Mouse (Mus musculus): ENCODE data around the gene Lgals3bp. TPM values are rescaled to one million over a fixed set of nuclear protein-coding genes. Genes with fewer than 3 reads are reported as not detected.

Lgals3bp gene
- polyA plus RNA-seq, 1 experiment from 2014 or later, result 8.1 TPM

- Histone ChIP-seq H3K9ac (ENCODE audit: low read depth, low read length) (no peak overlapping the region), H3K27ac (ENCODE audit: low read depth, low read length) (no peak overlapping the region), H3K36me3 (ENCODE audit: control insufficient read depth, insufficient read depth, low read length) (no peaks in the 10 kb centered on the region), H3K4me2 (ENCODE audit: low read length) (no peak overlapping the region), H3K9me3 (ENCODE audit: control insufficient read depth, low read length) (no peaks in the 10 kb centered on the region), H3K27me3 (replicated peaks; ENCODE audit: control insufficient read depth, insufficient read depth, low read length) (no peaks in the 10 kb centered on the region), H3K4me1 (ENCODE audit: control insufficient read depth, insufficient read depth, low read depth, low read length) (peaks cover 6% of the 10 kb centered on the region; the same call in 1 of the 2 replicates), H3K4me3 (ENCODE audit: low read length) (no peak overlapping the region)
- WGBS, result 81% methylated on average over 8 of the region's 8 CpGs
- ATAC-seq, result no peak
Measured at GRCm38 (mm10) chr11:118375461-118375860, 26.4 kb downstream of the Lgals3bp start.

GRCm38 (mm10) chr11:118375006-118375405 is 26.9 kb downstream of the Lgals3bp start:
- Histone ChIP-seq H3K9me3 (ENCODE audit: control insufficient read depth, low read length) (no peaks in the 10 kb centered on the region), H3K9ac (ENCODE audit: low read depth, low read length) (no peak overlapping the region), H3K4me1 (ENCODE audit: control insufficient read depth, insufficient read depth, low read depth, low read length) (peaks cover 6% of the 10 kb centered on the region; the same call in 1 of the 2 replicates), H3K36me3 (ENCODE audit: control insufficient read depth, insufficient read depth, low read length) (no peaks in the 10 kb centered on the region), H3K27ac (ENCODE audit: low read depth, low read length) (no peak overlapping the region), H3K4me3 (ENCODE audit: low read length) (no peak overlapping the region), H3K27me3 (replicated peaks; ENCODE audit: control insufficient read depth, insufficient read depth, low read length) (no peaks in the 10 kb centered on the region), H3K4me2 (ENCODE audit: low read length) (no peak overlapping the region)
- no peak for ATAC-seq

GRCm38 (mm10) chr11:118374506-118374905 is 27.4 kb downstream of the Lgals3bp start:
- H3K4me3 ChIP-seq (ENCODE audit: low read length), result no peak overlapping the region
- H3K36me3 ChIP-seq (ENCODE audit: control insufficient read depth, insufficient read depth, low read length), result no peaks in the 10 kb centered on the region
- WGBS, result 68% methylated on average over 5 of the region's 5 CpGs
- no peak overlapping the region for H3K27ac ChIP-seq (ENCODE audit: low read depth, low read length)
- H3K9ac ChIP-seq (ENCODE audit: low read depth, low read length), result no peak overlapping the region
- H3K4me2 ChIP-seq (ENCODE audit: low read length), result no peak overlapping the region
- no peak for ATAC-seq
- no peaks in the 10 kb centered on the region for H3K9me3 ChIP-seq (ENCODE audit: control insufficient read depth, low read length)
- H3K27me3 ChIP-seq (replicated peaks; ENCODE audit: control insufficient read depth, insufficient read depth, low read length), result no peaks in the 10 kb centered on the region
- H3K4me1 ChIP-seq (ENCODE audit: control insufficient read depth, insufficient read depth, low read depth, low read length), result peaks cover 6% of the 10 kb centered on the region; the same call in 1 of the 2 replicates

GRCm38 (mm10) chr11:118372641-118373040 is 29.3 kb downstream of the Lgals3bp start:
- ATAC-seq, result no peak
- no peaks in the 10 kb centered on the region for H3K36me3 ChIP-seq (ENCODE audit: control insufficient read depth, insufficient read depth, low read length)
- no peak overlapping the region for H3K9ac ChIP-seq (ENCODE audit: low read depth, low read length)
- WGBS, result 58% methylated on average over 7 of the region's 7 CpGs
- no peaks in the 10 kb centered on the region for H3K9me3 ChIP-seq (ENCODE audit: control insufficient read depth, low read length)
- no peak overlapping the region for H3K4me3 ChIP-seq (ENCODE audit: low read length)
- H3K27ac ChIP-seq (ENCODE audit: low read depth, low read length), result no peak overlapping the region
- H3K27me3 ChIP-seq (replicated peaks; ENCODE audit: control insufficient read depth, insufficient read depth, low read length), result no peaks in the 10 kb centered on the region
- H3K4me1 ChIP-seq (ENCODE audit: control insufficient read depth, insufficient read depth, low read depth, low read length), result 0 out of 2 replicates have a peak, but pooled peaks cover 3% of the 10 kb centered on the region
- no peak overlapping the region for H3K4me2 ChIP-seq (ENCODE audit: low read length)

DNA sequence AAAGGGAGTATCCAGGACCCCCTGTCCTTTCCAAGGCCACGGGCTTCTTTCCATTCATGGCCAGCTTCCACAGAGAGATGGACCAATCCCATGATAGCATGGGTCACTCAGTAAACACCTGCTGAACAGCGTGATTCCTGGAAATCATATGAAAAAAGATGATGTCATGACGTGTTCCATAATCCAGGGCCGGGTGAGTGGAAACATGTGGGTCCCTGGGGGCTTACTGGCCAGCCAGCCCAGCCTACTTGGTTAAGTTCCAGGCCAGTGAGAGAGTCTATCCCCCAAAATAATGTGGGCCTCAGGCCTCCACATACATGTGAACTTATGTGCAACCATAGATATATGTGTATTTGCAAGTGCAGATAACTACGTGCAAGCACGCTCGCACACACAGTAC is 30.0 kb downstream of the Lgals3bp start:
- Histone ChIP-seq H3K27me3 (replicated peaks; ENCODE audit: control insufficient read depth, insufficient read depth, low read length) (no peaks in the 10 kb centered on the region), H3K27ac (ENCODE audit: low read depth, low read length) (no peak overlapping the region), H3K9ac (ENCODE audit: low read depth, low read length) (no peak overlapping the region), H3K36me3 (ENCODE audit: control insufficient read depth, insufficient read depth, low read length) (no peaks in the 10 kb centered on the region), H3K9me3 (ENCODE audit: control insufficient read depth, low read length) (no peaks in the 10 kb centered on the region), H3K4me3 (ENCODE audit: low read length) (no peak overlapping the region), H3K4me1 (ENCODE audit: control insufficient read depth, insufficient read depth, low read depth, low read length) (0 out of 2 replicates have a peak, but pooled peaks cover 3% of the 10 kb centered on the region), H3K4me2 (ENCODE audit: low read length) (no peak overlapping the region)
- no peak for ATAC-seq
- 87% methylated on average over 7 of the region's 7 CpGs for WGBS

DNA sequence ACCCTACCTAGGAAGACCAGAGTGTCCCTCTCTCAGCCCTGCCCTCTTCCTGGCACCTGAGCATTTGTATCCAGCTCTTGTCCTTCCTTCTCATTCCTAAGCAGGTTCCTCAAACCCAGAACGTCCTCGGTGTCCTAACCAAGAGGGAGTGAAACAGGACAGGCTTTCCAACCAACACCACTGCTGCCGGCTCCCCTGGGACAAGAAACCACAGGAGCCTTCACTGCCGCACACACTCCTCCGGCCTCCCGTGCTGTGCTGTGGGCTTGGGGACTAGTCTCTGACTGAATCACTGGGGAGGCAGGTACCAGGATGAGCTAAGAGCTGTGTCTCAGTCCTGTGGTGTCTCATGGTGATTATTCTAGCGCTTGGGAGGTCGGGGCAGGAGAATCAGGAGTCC is 32.2 kb downstream of the Lgals3bp start:
- H3K4me1 ChIP-seq (ENCODE audit: control insufficient read depth, insufficient read depth, low read depth, low read length), result no peaks in the 10 kb centered on the region
- no peak overlapping the region for H3K9ac ChIP-seq (ENCODE audit: low read depth, low read length)
- H3K9me3 ChIP-seq (ENCODE audit: control insufficient read depth, low read length), result no peaks in the 10 kb centered on the region
- 85% methylated on average over 8 of the region's 8 CpGs for WGBS
- no peak overlapping the region for H3K27ac ChIP-seq (ENCODE audit: low read depth, low read length)
- no peaks in the 10 kb centered on the region for H3K27me3 ChIP-seq (replicated peaks; ENCODE audit: control insufficient read depth, insufficient read depth, low read length)
- no peak overlapping the region for H3K4me2 ChIP-seq (ENCODE audit: low read length)
- no peak for ATAC-seq
- no peak overlapping the region for H3K4me3 ChIP-seq (ENCODE audit: low read length)
- H3K36me3 ChIP-seq (ENCODE audit: control insufficient read depth, insufficient read depth, low read length), result no peaks in the 10 kb centered on the region

- no peak overlapping the region for H3K4me3 ChIP-seq (ENCODE audit: low read length)
- H3K9me3 ChIP-seq (ENCODE audit: control insufficient read depth, low read length), result no peaks in the 10 kb centered on the region
- H3K9ac ChIP-seq (ENCODE audit: low read depth, low read length), result no peak overlapping the region
- no peaks in the 10 kb centered on the region for H3K36me3 ChIP-seq (ENCODE audit: control insufficient read depth, insufficient read depth, low read length)
- H3K27me3 ChIP-seq (replicated peaks; ENCODE audit: control insufficient read depth, insufficient read depth, low read length), result no peaks in the 10 kb centered on the region
- ATAC-seq, result no peak
- WGBS, result 80% methylated on average over 5 of the region's 5 CpGs
- no peak overlapping the region for H3K4me2 ChIP-seq (ENCODE audit: low read length)
- H3K4me1 ChIP-seq (ENCODE audit: control insufficient read depth, insufficient read depth, low read depth, low read length), result no peaks in the 10 kb centered on the region
- H3K27ac ChIP-seq (ENCODE audit: low read depth, low read length), result no peak overlapping the region
Measured at GRCm38 (mm10) chr11:118369251-118369650, 32.6 kb downstream of the Lgals3bp start.

DNA sequence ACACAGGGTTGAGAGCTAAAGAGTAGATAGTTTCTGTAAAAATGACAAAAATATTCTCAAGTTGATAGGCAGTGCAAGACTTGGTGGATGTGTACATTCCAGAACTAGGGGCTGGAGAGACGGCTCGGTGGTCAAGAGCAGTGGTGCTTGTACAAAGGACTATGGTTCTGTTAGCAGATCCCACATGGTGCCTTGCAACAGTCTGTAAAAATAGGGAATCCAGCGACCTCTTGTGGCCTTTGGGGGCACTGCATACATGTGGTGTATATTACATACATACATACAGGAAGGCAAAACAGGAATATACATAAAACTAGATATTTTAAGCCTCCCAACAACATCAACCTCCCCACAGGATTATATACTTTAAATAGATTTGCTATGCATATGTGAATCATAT is 33.6 kb downstream of the Lgals3bp start:
- Histone ChIP-seq H3K27me3 (replicated peaks; ENCODE audit: control insufficient read depth, insufficient read depth, low read length) (no peaks in the 10 kb centered on the region), H3K9me3 (ENCODE audit: control insufficient read depth, low read length) (no peaks in the 10 kb centered on the region), H3K27ac (ENCODE audit: low read depth, low read length) (no peak overlapping the region), H3K4me3 (ENCODE audit: low read length) (no peak overlapping the region), H3K9ac (ENCODE audit: low read depth, low read length) (no peak overlapping the region), H3K4me1 (ENCODE audit: control insufficient read depth, insufficient read depth, low read depth, low read length) (peaks cover 2% of the 10 kb centered on the region; the same call in 1 of the 2 replicates), H3K4me2 (ENCODE audit: low read length) (no peak overlapping the region), H3K36me3 (ENCODE audit: control insufficient read depth, insufficient read depth, low read length) (no peaks in the 10 kb centered on the region)
- 64% methylated on average over 3 of the region's 3 CpGs for WGBS
- no peak for ATAC-seq

DNA sequence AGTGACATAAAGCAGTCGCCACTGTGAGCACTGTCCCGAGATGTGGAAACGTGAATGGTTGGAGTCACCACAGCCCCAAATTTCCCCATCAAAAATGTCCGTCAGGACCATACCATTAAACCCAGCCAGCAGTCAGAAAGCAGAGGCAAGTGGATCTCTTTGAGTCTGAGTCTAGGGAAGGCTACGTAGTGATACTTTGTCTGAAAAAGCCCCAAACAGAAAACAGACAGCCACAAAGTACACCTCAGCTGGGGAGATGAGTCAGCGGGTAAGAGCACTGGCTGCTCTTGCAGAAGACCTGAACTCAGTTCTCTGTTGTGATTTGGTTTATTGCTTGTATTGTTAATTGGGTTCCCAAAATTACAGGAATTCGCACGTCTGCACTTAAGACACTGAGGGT is 35.3 kb downstream of the Lgals3bp start:
- peaks cover 3% of the 10 kb centered on the region; the same call in 1 of the 2 replicates for H3K4me1 ChIP-seq (ENCODE audit: control insufficient read depth, insufficient read depth, low read depth, low read length)
- H3K4me3 ChIP-seq (ENCODE audit: low read length), result no peak overlapping the region
- H3K4me2 ChIP-seq (ENCODE audit: low read length), result no peak overlapping the region
- WGBS, result 82% methylated on average over 8 of the region's 8 CpGs
- no peaks in the 10 kb centered on the region for H3K27me3 ChIP-seq (replicated peaks; ENCODE audit: control insufficient read depth, insufficient read depth, low read length)
- no peaks in the 10 kb centered on the region for H3K9me3 ChIP-seq (ENCODE audit: control insufficient read depth, low read length)
- ATAC-seq, result no peak
- H3K9ac ChIP-seq (ENCODE audit: low read depth, low read length), result no peak overlapping the region
- H3K36me3 ChIP-seq (ENCODE audit: control insufficient read depth, insufficient read depth, low read length), result no peaks in the 10 kb centered on the region
- H3K27ac ChIP-seq (ENCODE audit: low read depth, low read length), result no peak overlapping the region

GRCm38 (mm10) chr11:118366108-118366507 is 35.8 kb downstream of the Lgals3bp start:
- H3K27ac ChIP-seq (ENCODE audit: low read depth, low read length), result no peak overlapping the region
- H3K4me2 ChIP-seq (ENCODE audit: low read length), result no peak overlapping the region
- no peaks in the 10 kb centered on the region for H3K27me3 ChIP-seq (replicated peaks; ENCODE audit: control insufficient read depth, insufficient read depth, low read length)
- no peak overlapping the region for H3K9ac ChIP-seq (ENCODE audit: low read depth, low read length)
- H3K9me3 ChIP-seq (ENCODE audit: control insufficient read depth, low read length), result no peaks in the 10 kb centered on the region
- 74% methylated on average over 3 of the region's 3 CpGs for WGBS
- H3K4me3 ChIP-seq (ENCODE audit: low read length), result no peak overlapping the region
- no peak for ATAC-seq
- no peaks in the 10 kb centered on the region for H3K36me3 ChIP-seq (ENCODE audit: control insufficient read depth, insufficient read depth, low read length)
- peaks cover 3% of the 10 kb centered on the region; the same call in 1 of the 2 replicates for H3K4me1 ChIP-seq (ENCODE audit: control insufficient read depth, insufficient read depth, low read depth, low read length)
